Mouse (Mus musculus) lung, postnatal 0 days (tissue): Measurements from ENCODE around the gene Slc39a8.

Source experiments
- CTCF ChIP-seq: IDR thresholded peaks from 2 replicates; pipeline ENCODE4 v1.5.1; 2016; ENCODE audit warnings: antibody characterized with exemption, mild to moderate bottlenecking
- EP300 ChIP-seq: IDR thresholded peaks from 2 replicates; pipeline ENCODE4 v1.6.1; 2016; ENCODE audit warnings: antibody characterized with exemption, mild to moderate bottlenecking, control low read depth

GRCm38 (mm10) chr3:135878048-135878447 lies 53.0 kb downstream of the Slc39a8 start:
- no peak for TF ChIP-seq EP300
- TF ChIP-seq CTCF = no peak
